Mouse (Mus musculus) testis, adult 2 months (tissue): ENCODE data around the gene Gm9887.

Experiments used
- CTCF ChIP-seq: fragments of 200-500 bp; IDR thresholded peaks from 2 replicates; pipeline ENCODE4 v1.5.1; 2012; ENCODE audit warnings: low read depth, mild to moderate bottlenecking, inconsistent platforms, low read length, moderate library complexity; ENCODE audit not compliant: control insufficient read depth, insufficient read depth, insufficient replicate concordance
- POLR2A ChIP-seq: fragments of 200-500 bp; IDR thresholded peaks from 2 replicates; pipeline ENCODE4 v1.6.1; 2012; ENCODE audit warnings: low read depth, mild to moderate bottlenecking, inconsistent platforms, low read length, moderate library complexity; ENCODE audit not compliant: control insufficient read depth

DNA sequence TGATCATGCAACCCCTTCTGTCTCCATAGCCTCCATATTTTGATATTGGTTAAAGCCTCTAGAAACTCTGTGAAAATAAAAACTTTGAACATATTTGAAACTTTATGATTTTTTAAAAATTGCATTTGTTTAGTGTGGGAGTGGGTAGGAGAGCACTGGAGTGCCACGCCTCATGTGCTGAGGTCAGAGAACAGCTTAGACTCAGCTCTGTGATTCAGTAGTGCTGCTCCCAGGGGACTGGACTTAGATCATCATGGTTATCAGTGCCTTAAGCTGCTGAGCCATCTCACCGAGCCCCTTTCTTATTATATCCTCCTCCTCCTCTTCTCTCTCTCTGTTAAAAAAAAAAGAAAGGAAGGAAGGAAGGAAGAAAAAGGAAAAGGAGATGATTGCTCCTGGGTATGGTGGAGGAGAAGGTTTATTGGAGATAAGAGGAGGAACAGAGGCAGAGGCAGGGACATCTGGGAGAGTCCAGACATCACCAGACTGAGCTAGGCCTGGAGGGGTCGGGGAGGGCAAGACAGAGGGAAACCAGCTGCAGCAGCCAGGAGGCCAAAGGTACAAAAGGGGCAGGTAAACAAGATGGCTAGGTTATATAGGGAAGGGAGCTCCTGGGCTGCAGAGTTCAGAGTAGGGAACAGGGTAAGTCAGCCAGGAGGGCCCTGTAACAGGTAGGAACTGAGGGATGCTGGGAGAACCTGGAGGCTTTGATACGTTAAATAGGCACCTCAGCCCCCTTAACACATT is 42.7 kb upstream of the Gm9887 start:
- TF ChIP-seq CTCF (no peak), POLR2A (no peak)
